Mouse (Mus musculus): ENCODE data around the gene Slc22a15.
A peak's percentile ranks its signal among the peaks of the same experiment; 100 is the strongest.
"Not testable (repeated sequence)": the region's sequence is repeated elsewhere in the genome, so short reads cannot be mapped to it uniquely, and the experiment has no call there.

Slc22a15 gene

DNA sequence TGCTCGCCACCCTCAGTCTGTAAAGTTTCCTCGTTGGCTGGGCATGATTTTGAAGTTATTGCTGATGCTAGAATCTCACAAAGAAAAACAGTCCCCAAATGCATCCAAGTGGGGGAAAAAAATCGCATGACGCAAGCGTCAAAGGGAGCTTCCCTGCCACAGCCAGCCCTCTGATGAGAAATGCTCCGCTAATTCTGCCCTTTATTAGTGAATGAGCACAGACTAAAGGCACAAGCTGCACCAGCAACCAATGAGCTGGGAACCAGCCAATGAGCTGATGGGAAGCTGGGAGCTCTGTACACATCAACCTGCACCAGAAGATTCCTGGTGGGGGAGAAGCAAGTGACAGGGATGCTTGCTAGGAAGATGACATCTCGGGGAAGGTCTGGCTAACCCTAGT is 64.5 kb downstream of the Slc22a15 start:
- DNase-seq: peak; percentile 46

DNA sequence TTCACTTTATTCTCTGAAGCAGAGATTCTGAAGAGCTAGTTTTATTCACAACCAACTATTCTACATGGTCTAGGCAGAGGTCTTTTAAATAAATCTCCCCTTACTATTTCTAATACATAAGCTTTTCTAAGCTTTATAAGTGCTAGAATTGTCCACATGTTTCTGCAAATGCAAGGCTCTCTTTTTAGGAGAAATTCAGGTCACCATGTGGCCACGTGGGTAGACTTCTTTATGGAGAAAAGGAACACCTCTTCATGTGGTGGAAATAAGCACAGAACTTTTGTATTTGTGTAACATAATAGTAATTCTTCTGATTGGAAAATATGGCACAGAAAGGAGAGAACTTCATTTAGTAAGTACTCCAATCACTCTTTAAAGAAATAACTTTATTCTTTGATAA is 70.2 kb downstream of the Slc22a15 start:
- no peak for DNase-seq

DNA sequence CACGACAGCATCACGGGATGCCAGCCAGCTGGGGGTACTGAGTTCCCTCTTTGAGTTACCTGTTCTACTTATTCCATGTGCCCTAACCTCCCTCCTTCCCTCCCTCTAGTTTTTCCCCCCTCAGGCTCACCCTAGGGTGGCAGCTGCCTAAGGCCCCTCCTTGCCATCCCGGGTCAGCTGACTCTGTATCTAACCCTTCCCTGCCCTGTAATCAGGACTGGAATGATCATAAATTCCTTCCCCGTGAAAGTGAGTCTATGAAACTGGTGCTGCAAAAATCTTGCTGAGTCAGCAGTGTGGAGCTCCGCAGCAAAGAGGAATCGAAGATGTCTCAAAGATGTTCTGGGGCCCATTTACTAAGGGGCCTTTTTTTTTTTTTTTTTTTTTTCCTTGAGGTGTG is 72.9 kb downstream of the Slc22a15 start:
- DNase-seq: no peak

DNA sequence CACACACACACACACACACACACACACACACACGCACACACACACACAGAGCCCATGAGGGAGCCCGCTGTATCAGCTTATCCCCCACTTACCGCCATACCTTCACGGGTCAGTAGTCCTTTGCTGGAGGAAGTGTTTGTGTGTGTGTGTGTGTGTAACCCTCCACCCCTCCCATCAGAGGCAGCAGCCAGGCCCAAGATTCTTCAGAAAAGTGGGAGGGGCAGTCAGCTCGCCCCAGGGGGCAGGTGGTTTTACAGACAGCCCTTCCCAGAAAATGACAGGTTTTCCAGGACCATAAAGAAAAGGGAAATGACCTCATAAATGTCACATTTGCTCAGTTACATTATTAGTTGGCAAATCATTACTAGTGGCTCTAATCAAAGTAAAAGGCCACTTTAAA is 75.4 kb downstream of the Slc22a15 start, which contains the start of gene Mab21l3:
TSS of gene Mab21l3 (minus strand) at position 144 of the 400 bp plus-strand sequence.
- no peak for DNase-seq

DNA sequence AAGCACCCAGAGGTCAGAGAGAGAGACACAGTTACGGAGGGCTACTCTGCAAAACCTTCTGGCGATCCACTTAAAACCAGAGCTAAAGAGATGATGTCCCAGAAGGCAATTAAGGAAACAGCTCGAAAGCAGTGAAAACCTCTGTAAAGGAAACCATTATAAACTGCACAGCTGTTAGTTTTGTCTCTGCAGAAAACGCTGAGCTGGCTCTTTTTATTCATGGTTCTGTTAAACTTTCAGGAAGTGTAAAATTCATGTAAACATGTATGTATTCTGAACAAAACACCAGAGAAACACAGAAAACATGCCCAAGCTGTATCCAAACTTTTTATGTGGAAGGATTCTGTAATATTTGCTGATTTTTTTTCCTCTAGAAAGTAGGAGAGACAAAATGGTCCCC is 78.2 kb downstream of the Slc22a15 start:
- DNase-seq: no peak

DNA sequence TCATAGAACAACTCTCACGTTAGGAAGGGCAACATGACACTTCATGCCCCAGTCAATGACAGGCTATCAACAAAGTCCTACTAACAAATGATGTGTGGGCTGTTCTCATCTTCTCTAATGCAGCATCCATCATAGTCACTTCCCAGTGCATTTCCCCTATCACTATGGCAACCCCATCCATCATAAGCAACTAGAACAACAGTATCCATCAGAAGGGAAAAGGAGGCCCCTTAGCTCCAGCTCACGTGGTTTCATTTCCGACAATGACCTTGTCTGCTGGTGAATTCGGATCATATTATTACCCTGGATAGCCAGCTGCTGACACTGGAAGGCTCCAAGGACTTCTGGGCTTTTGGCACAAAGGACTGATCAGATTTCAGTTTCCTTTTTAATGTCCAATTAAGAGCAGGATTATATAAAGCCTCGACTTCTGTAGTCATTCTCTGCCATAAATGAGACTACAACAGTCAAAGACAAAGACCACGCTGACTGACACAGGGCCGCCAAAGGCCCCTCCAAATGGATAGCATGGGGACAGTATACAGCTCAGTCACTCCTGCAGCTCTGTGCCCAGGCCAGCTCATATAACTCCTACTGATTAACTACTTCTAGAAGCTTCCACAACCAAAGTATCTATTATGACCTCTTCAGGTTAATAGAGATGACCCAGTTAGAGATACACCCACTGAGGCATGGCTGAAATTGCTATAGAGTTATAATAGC is 81.7 kb downstream of the Slc22a15 start:
- DNase-seq: no peak

DNA sequence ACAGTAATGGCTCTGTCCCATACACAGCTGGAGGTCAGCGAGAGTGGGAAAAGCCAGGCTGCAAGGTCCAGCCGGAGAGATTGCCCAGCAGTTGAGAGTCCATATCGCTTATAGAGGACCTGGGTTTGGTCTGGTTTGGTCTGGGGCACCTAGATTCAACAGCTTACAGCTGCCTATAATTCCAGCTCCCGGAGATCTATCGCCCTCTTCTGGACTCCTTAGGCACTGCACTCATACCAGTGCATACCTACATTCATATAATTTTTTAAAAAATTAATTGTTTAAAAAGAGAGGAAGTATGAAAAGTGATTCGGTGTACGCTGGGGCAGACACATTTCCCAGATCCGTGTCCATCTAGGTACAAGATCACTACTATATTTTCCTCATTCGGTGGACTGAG is 84.9 kb downstream of the Slc22a15 start:
- no peak for DNase-seq

DNA sequence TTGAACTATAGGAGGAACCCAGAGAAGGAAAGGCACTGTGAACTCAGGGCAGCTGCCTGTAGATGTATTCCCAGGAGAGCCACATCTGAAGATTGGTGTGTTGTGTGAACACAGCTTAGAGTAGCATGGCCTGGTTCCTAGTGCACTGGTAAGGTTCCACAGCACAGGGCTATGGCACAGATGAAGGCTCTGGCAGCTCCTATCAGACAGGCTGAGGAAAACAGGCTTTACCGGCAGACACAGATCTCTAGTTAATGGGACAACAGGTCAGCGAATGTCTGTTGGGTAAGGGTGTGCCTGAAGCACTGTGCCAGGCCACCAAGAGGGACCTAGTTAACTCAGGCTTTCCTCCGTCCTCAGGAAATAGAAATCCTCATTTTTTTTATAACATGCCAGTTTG is 87.3 kb downstream of the Slc22a15 start:
- DNase-seq: no peak

DNA sequence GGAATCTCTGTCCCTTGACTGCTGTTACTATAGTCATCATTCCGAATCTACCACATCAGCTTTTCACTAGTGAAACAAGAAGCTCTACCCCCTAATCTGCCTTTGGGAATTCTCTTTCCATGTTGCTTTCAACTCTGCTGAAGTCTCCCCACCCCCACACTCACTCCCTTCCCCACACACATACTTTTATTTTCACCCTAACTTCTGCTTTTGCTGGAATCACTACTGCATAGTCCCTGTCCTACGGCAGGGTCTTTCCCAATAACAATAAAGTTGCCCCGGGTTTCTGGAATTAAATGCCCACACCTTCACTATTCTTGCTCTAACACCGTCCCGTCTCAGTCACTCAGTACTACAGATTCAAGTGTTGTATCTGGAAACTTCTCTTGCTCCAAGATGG is 87.7 kb downstream of the Slc22a15 start:
- DNase-seq: no peak

DNA sequence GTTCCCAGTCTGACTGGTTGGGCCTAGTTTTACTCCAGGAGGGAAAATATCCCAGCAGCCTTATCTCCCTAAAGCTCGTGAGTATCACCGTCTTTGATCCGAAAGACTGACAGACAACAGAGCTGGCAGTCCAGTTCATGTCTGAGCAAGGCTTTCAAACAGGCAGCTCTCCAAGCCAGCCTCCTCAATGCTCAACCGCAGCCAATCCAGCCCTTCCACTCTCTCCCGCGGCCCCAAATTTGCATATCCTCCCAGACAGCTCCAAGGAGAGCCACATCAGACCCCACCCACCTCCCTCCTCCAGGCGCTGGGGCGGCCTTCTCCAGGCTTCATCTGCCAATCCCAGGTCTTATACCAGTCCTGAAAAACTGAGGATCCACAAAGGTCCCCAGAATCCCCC is 88.2 kb downstream of the Slc22a15 start:
- DNase-seq: peak; percentile 80

DNA sequence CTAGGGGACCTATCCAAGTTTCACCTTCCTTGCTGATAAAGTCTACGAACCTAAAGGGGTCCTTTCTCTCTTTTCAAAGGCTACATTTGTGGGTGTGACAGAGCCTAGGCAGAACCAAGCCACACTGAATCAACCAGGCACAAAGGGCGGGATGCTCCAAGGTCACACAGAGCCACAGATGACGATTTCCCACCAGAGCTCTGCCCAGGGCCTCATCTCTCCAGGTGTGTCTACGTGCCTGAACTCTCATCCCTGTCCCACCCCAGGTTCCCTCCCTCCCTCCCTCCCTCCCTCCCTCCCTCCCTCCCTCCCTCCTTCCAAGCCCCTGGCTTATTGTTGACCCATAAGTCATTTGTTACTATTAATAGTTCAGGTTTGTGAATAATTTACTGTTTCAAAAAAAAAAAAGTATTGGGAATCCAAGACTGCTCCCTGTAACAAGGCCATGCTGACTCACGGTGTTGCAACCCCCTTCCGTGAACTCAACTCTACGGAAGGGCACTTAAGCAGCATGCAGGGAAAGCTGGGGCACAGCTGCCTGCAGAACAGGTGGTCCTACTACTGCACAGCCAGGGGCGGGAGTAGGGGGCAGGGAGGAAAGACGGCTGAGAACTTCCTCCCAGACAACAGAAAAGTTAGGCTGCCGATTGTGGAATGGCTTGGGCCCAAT is 92.9 kb downstream of the Slc22a15 start:
- peak; percentile 50 for DNase-seq

DNA sequence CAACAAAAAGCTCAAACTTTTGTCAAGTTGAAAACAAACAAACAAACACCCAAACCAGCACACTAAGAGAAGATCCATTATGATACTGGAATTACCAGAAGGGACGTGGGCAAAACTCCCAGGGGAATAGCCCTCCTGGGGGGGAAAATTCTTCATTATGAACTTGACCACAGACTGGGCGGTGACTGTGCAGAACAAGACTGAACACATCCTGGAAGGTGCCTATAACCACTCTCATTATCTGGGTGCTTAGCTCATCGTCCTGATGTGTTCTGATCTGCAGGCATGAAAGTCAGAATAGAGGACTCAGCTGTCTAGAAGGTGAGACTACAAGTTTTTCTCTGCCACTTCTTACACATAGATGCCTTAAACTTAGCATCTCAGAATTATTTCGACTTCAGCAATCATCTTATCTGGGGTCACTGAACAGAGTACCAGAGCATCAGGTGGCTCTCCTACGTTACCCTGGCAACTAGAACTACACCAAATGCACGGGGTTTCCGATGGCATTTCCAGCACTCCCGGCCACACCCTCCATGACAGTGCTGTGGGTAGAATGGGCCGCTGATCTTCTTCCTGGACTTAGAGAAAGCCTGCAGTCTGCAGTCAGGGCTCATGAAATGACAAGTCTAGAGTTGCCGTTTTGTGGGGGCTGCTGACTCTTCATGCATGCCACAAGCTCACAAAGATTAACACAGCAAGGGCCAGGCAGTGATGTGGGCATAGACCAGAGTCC is 94.2 kb downstream of the Slc22a15 start:
- no peak for DNase-seq

DNA sequence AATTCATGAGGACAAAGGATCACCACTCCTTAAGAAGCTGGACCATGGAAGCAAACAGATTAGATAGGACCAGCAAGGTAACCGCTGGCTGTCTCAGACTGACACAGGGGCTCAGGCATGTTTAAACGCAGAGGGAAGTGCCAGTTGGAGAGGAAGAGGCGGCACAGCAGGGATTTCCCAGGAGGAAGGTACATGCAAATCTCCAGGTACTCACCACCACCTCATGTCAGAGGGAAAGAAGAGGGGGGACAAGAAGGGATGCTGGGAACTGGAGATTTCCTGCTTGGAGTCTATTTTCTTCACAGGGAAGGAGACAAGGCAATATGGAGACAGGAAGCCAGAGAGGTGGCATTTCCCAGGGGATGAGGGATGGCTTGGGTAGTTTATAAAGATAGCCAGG is 95.7 kb downstream of the Slc22a15 start:
- DNase-seq: no peak

DNA sequence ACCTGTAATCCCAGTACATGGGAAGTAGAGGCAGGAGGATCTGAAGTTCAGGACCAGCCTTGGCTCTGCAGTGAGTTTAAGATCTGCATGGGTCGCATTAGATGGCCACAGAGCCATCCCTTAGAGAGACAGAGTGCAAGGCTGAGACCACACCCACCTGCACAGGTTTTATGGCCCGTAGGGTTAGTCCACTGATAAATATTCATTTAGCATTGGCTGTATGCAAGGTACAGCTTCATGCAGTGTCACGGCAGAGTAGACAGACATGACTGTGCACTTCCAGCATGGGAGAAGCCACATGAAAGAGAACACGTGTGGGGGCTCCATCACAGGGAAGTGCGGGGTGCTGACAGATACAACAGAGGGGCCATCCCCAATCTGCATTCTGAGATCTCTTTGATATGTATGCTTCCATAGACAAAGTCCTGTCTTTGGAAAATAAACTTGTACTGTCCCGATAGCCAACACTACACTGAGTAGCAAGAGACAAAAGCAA is 97.0 kb downstream of the Slc22a15 start:
- DNase-seq: no peak

DNA sequence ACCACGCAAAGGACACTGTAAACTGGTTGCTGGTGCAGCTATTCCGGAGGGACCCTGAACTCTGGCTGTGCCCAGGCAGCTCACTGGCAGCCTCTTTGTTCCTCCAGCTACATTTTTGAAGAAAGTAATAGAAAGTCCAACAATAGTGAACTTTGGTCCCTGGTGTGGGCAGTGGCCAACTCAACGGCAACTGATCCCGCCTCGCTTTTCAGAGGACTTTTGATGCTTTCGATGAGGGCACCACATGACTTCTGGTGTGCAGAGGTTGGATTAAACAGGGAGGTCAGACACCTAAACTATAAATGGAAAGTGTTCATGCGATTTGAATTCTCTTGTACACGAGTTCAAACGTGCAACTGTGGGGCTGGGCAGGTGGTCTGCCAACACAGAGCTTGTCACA is 99.9 kb downstream of the Slc22a15 start:
- DNase-seq: no peak

DNA sequence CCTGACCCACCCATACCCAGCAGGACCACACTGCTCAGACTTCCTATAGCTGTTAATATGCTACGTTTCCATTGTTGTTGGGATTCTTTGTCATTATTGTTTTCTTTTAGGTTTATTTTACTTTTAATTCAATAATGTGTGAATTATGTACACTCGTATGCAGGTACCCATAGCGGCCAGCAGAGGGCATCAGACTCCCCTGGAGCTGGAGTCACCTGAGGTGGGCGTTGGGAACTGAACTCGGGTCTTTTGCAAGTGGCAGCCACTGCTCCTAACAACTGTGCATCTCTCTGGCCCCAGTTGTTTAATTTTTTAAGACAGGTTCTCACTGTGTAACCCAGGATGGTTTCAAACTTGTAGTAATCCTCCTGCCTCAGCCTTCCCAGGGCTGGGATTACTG is 102.2 kb downstream of the Slc22a15 start:
- no peak for DNase-seq

DNA sequence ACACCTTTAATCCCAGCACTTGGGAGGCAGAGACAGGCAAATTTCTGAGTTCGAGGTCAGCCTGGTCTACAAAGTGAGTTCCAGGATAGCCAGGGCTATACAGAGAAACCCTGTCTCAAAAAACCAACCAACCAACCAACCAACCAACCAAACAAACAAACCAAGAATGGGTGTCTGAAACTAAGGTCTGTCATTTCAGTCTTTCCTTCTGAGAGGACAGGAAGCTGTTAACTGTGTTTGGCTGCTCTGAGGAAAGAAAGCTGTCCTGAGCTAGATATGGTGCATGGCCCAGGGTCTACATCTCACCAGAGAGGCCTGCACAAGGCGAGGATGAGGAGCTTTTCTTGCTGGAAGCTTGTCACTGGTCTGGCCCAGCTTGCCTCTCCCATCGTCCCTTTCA is 103.5 kb downstream of the Slc22a15 start:
- not testable (repeated sequence) for DNase-seq

DNA sequence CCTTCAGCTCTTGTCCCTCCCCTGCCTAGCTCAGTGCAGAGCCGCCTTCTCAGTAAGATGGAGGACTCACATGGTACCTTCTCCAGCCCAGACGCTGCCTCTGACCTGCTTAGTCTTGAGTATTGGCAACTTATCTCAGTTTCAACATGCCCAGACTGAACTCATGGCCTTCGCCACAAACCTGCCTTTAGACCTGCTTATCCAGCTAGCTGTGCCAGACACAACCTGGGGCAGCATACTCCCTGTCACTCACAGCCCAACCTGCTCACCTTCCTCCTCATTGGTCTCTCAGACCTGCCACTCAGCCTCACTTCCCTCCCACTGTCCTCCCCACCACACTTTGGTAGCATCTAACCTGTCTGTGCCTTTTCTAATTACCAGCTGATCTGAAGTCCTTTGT is 108.2 kb downstream of the Slc22a15 start:
- no peak for DNase-seq

DNA sequence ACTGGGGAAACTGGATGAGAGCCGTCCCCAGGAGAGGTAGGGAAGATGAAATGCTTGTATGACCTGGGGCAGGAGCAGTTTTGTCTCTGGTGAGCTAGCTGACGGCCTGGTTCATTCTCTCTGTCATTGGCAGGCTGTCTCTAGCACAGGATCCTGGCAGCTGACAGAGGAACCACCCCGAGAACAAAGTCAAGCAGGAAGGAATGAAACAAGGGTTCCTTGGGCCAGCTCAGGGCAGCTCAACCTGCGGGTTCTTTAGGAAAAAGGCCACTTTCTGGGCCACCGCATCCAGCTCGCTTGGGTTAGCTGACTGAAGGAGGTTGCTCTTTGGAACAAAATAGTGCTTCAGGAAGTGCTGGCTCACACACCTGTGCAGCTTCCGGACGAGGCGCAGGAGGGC is 109.5 kb downstream of the Slc22a15 start:
- DNase-seq: no peak

DNA sequence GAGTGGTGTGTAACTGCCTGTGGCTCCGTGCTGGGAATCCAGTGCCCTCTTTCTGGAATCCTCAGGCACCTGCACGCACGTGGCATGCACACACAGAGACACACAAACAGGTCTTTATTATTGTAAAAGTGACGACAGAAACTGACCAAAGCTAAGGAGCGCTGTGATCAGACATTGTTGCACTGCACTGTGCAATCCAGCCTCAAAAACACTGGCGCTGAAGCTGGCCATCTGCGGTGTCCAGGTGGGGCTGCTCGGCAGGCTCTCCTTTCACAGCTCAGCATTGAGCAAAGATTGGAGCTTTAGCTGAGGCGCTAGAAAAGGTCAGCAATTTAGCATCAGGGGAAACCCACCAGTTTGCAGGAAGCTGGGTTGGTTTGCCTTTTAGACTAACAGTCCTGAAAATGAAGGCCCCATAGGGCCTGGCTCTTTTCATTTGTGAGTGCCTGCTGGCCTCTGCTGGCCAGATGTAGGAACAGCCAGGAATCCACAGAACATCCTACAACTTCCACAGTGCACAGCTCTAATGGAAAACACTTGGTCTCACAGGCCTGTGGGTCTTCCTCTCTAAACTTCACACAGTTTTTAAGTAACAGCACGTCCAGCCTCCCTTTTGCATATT is 111.8 kb downstream of the Slc22a15 start:
- DNase-seq: peak; percentile 83

DNA sequence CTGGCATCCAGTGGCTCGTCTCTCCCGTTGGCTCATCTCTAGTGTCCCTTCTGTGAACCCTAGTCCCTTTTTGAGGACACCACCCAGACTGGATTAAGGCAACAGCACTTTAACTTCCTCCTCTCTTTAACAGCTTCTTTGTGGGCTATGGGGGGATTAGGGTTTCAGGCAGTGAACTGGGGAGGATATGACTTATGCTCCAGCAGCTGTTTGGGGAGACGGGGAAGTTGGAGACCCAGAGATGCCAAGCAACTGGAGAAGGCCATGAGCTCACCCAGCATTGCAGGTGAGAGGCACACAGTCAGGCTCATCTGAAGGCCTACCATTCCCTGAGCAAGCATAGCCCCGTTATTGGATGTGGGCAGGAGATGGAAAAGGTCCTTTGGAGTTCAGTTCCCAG is 112.3 kb downstream of the Slc22a15 start:
- DNase-seq: no peak

DNA sequence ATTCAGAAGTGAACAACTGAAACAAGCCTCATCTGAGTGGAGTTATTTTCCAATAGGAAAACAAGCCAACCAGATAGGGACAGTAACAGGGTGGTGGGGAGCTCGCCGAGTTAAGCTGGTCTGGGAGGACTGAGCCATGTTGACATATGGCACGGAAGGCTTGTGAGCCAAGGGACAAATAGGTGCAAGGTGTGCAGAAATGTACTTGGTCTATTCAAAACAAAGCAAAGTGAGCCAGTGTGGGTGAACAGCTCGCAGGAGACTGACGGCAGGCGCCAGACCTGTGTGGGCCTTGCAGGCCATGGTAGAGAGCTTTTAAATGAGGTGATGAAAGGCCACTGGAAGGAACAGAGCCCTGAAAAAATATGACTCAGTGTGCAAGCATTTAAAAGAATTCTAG is 116.6 kb downstream of the Slc22a15 start:
- DNase-seq: no peak

DNA sequence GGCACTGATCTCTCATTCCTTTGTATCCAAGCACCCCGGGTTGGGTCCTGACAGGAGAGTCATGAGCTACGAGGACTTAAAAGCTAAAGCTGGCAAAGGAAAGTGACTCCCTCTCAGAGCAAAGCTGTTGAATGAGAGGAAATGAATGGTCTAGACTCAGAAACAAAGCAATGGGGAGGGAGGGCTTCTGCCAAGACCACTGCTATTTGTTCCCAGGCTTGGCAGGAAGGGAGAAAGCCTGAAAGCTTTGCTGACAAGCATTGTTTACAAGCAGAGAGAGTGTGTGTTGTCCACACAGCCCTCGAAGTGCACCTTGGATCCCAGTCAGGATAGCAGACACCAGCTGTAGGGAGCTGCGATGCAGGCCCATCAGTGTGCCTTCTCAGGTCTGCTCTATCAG is 117.3 kb downstream of the Slc22a15 start:
- DNase-seq: no peak
